Mouse (Mus musculus) midbrain, embryonic 12.5 days (tissue): Measurements from ENCODE around the gene Tfdp1. TPM values are rescaled to one million over a fixed set of nuclear protein-coding genes. Genes with fewer than 3 reads are reported as not detected.
"Not testable (repeated sequence)": the region's sequence is repeated elsewhere in the genome, so short reads cannot be mapped to it uniquely, and the experiment has no call there.

Experiments
- ATAC-seq: fragments of 200-750 bp; cut with Nextera tagmentation; 2 replicates; pipeline ENCODE4 v1.8.0; 2017; ENCODE audit warnings: low read depth, moderate TSS enrichment, moderate library complexity; ENCODE audit not compliant: low FRiP score
- H3K27ac ChIP-seq: fragments of 300-500 bp; sonication (generic); replicated peaks from 2 replicates; pipeline ENCODE4 v1.5.1; 2016; ENCODE audit warnings: mild to moderate bottlenecking
- H3K27me3 ChIP-seq: fragments of 300-500 bp; sonication (generic); 2 replicates; pipeline ENCODE4 v1.6.1; 2016; ENCODE audit warnings: mild to moderate bottlenecking
- H3K36me3 ChIP-seq: fragments of 300-500 bp; sonication (generic); 2 replicates; pipeline ENCODE4 v1.6.1; 2016
- H3K4me1 ChIP-seq: fragments of 300-500 bp; sonication (generic); 2 replicates; pipeline ENCODE4 v1.6.1; 2016
- H3K4me2 ChIP-seq: fragments of 300-500 bp; sonication (generic); replicated peaks from 2 replicates; pipeline ENCODE4 v1.6.1; 2016; ENCODE audit warnings: mild to moderate bottlenecking, moderate library complexity
- H3K4me3 ChIP-seq: fragments of 300-500 bp; sonication (generic); 2 replicates; pipeline ENCODE4 v1.5.1; 2016; ENCODE audit warnings: mild to moderate bottlenecking
- H3K9ac ChIP-seq: fragments of 300-500 bp; sonication (generic); replicated peaks from 2 replicates; pipeline ENCODE4 v1.6.1; 2016; ENCODE audit warnings: mild to moderate bottlenecking, moderate library complexity
- H3K9me3 ChIP-seq: fragments of 300-500 bp; sonication (generic); 2 replicates; pipeline ENCODE4 v1.6.1; 2016; ENCODE audit warnings: mild to moderate bottlenecking
- WGBS: fragments of 180-500 bp; shearing (Covaris S2); methylation state at CpG from one replicate; pipeline ENCODE4 v1.1.7; 2016; 5-methylcytosine and 5-hydroxymethylcytosine counted together
- polyA plus RNA-seq: library from polyadenylated mRNA; unstranded; fragments of >200 nt; fragmentation: Nextera tagmentation; extraction: Ambion mirVana; gene quantifications from 2 replicates; pipeline ENCODE4 v1.2.1, GENCODE M21; 2016

The Tfdp1 gene
- polyA plus RNA-seq, 1 experiment from 2014 or later: 178 TPM

- Histone ChIP-seq H3K9me3 (no peaks in the 10 kb centered on the region), H3K36me3 (no peaks in the 10 kb centered on the region), H3K9ac (no peak overlapping the region), H3K4me1 (peaks cover 4% of the 10 kb centered on the region; the same call in 1 of the 2 replicates), H3K4me3 (no peak overlapping the region), H3K27me3 (peaks cover 3% of the 10 kb centered on the region; the same call in 1 of the 2 replicates), H3K4me2 (no peak overlapping the region), H3K27ac (no peak overlapping the region)
- ATAC-seq: no peak
- 42% methylated on average over 1 of the region's 1 CpGs for WGBS
These were observed 3.9 kb upstream of the Tfdp1 start for GRCm38 (mm10) chr8:13334671-13335070.

- H3K27me3 ChIP-seq, H3K4me2 ChIP-seq, H3K9ac ChIP-seq, ATAC-seq, H3K27ac ChIP-seq, H3K9me3 ChIP-seq, H3K4me3 ChIP-seq: not testable (repeated sequence)
- Histone ChIP-seq H3K4me1 (peaks cover 21% of the 10 kb centered on the region), H3K36me3 (peaks cover 20% of the 10 kb centered on the region)
- 91% methylated on average over 6 of the region's 6 CpGs for WGBS
These were observed 1.3 kb upstream of the Tfdp1 start for GRCm38 (mm10) chr8:13337245-13337644.

GRCm38 (mm10) chr8:13337678-13338077 lies 873 bp upstream of the Tfdp1 start:
- 81% methylated on average over 3 of the region's 3 CpGs for WGBS
- ATAC-seq: no peak
- Histone ChIP-seq H3K36me3 (peaks cover 24% of the 10 kb centered on the region), H3K27me3 (peaks cover 3% of the 10 kb centered on the region; the same call in 1 of the 2 replicates), H3K4me1 (peaks cover 21% of the 10 kb centered on the region), H3K9ac (0 out of 2 replicates have a peak overlapping the region, but pooled peaks have one; percentile 87), H3K4me3 (peak overlapping the region; percentile 75), H3K4me2 (peak overlapping the region; percentile 87), H3K27ac (no peak overlapping the region), H3K9me3 (no peaks in the 10 kb centered on the region)

- Histone ChIP-seq H3K27me3 (peaks cover 3% of the 10 kb centered on the region; the same call in 1 of the 2 replicates), H3K9ac (peak overlapping the region; percentile 87), H3K27ac (peak overlapping the region; percentile 60), H3K36me3 (peaks cover 38% of the 10 kb centered on the region), H3K4me3 (peak overlapping the region; percentile 75), H3K9me3 (no peaks in the 10 kb centered on the region), H3K4me2 (peak overlapping the region; percentile 87), H3K4me1 (peaks cover 21% of the 10 kb centered on the region)
- peak; percentile 77 for ATAC-seq
- 0% methylated on average over 42 of the region's 70 CpGs for WGBS
These were observed 522 bp downstream of the Tfdp1 start for GRCm38 (mm10) chr8:13338901-13339645.

- Histone ChIP-seq H3K9me3 (no peaks in the 10 kb centered on the region), H3K9ac (peak overlapping the region; percentile 87), H3K27me3 (peaks cover 3% of the 10 kb centered on the region; the same call in 1 of the 2 replicates), H3K4me2 (peak overlapping the region; percentile 87), H3K36me3 (peaks cover 44% of the 10 kb centered on the region), H3K27ac (no peak overlapping the region), H3K4me1 (peaks cover 21% of the 10 kb centered on the region), H3K4me3 (peak overlapping the region; percentile 75)
- 8% methylated on average over 11 of the region's 11 CpGs for whole genome bisulfite sequencing
- ATAC-seq: no peak
These were observed 1.1 kb downstream of the Tfdp1 start for GRCm38 (mm10) chr8:13339646-13339990.

GRCm38 (mm10) chr8:13340650-13341049 lies 2.1 kb downstream of the Tfdp1 start:
- WGBS: 84% methylated on average over 8 of the region's 8 CpGs
- Histone ChIP-seq H3K4me3 (peak overlapping the region; percentile 75; the same call in 1 of the 2 replicates), H3K9me3 (no peaks in the 10 kb centered on the region), H3K9ac (peak overlapping the region; percentile 17; the same call in 1 of the 2 replicates), H3K27ac (no peak overlapping the region), H3K36me3 (peaks cover 54% of the 10 kb centered on the region), H3K4me2 (peak overlapping the region; percentile 87; the same call in 1 of the 2 replicates), H3K27me3 (peaks cover 3% of the 10 kb centered on the region; the same call in 1 of the 2 replicates), H3K4me1 (peaks cover 21% of the 10 kb centered on the region)
- ATAC-seq: no peak

GRCm38 (mm10) chr8:13342340-13342739 lies 3.8 kb downstream of the Tfdp1 start:
- no peak overlapping the region for H3K9ac ChIP-seq
- H3K9me3 ChIP-seq: no peaks in the 10 kb centered on the region
- no peak for ATAC-seq
- WGBS: 96% methylated on average over 2 of the region's 2 CpGs
- peaks cover 21% of the 10 kb centered on the region for H3K4me1 ChIP-seq
- no peak overlapping the region for H3K4me3 ChIP-seq
- H3K36me3 ChIP-seq: peaks cover 71% of the 10 kb centered on the region
- no peak overlapping the region for H3K4me2 ChIP-seq
- no peak overlapping the region for H3K27ac ChIP-seq
- H3K27me3 ChIP-seq: peaks cover 2% of the 10 kb centered on the region; the same call in 1 of the 2 replicates

GRCm38 (mm10) chr8:13343134-13343533 lies 4.6 kb downstream of the Tfdp1 start:
- H3K4me3 ChIP-seq: no peak overlapping the region
- H3K9ac ChIP-seq: no peak overlapping the region
- peaks cover 19% of the 10 kb centered on the region for H3K4me1 ChIP-seq
- ATAC-seq: no peak
- H3K9me3 ChIP-seq: no peaks in the 10 kb centered on the region
- WGBS: 94% methylated on average over 4 of the region's 4 CpGs
- H3K27me3 ChIP-seq: no peaks in the 10 kb centered on the region
- no peak overlapping the region for H3K4me2 ChIP-seq
- H3K36me3 ChIP-seq: peaks cover 79% of the 10 kb centered on the region
- H3K27ac ChIP-seq: no peak overlapping the region

- Histone ChIP-seq H3K36me3 (peaks cover 97% of the 10 kb centered on the region), H3K4me2 (no peak overlapping the region), H3K4me3 (no peak overlapping the region), H3K27ac (no peak overlapping the region), H3K9ac (no peak overlapping the region), H3K9me3 (no peaks in the 10 kb centered on the region), H3K27me3 (no peaks in the 10 kb centered on the region), H3K4me1 (no peaks in the 10 kb centered on the region)
- WGBS: 92% methylated on average over 7 of the region's 7 CpGs
- no peak for ATAC-seq
These were observed 11.5 kb downstream of the Tfdp1 start for GRCm38 (mm10) chr8:13350052-13350451.

GRCm38 (mm10) chr8:13351593-13351992 lies 13.0 kb downstream of the Tfdp1 start:
- no peak for ATAC-seq

GRCm38 (mm10) chr8:13352601-13353000 lies 14.1 kb downstream of the Tfdp1 start:
- 89% methylated on average over 8 of the region's 8 CpGs for WGBS
- Histone ChIP-seq H3K4me3 (no peak overlapping the region), H3K27me3 (no peaks in the 10 kb centered on the region), H3K4me1 (no peaks in the 10 kb centered on the region), H3K9ac (no peak overlapping the region), H3K36me3 (peaks cover 96% of the 10 kb centered on the region), H3K4me2 (no peak overlapping the region), H3K9me3 (no peaks in the 10 kb centered on the region), H3K27ac (no peak overlapping the region)
- no peak for ATAC-seq

More at GRCm38 (mm10) chr8:13351593-13351992, 13.0 kb downstream of the Tfdp1 start:
- Histone ChIP-seq H3K4me1 (no peaks in the 10 kb centered on the region), H3K27me3 (no peaks in the 10 kb centered on the region), H3K36me3 (peaks cover 96% of the 10 kb centered on the region), H3K4me2 (no peak overlapping the region), H3K27ac (no peak overlapping the region), H3K9me3 (no peaks in the 10 kb centered on the region), H3K4me3 (no peak overlapping the region), H3K9ac (no peak overlapping the region)
- WGBS: 90% methylated on average over 5 of the region's 5 CpGs

- WGBS: 85% methylated on average over 9 of the region's 9 CpGs
- no peak for ATAC-seq
- H3K36me3 ChIP-seq: peaks cover 96% of the 10 kb centered on the region
These were observed 14.7 kb downstream of the Tfdp1 start for GRCm38 (mm10) chr8:13353155-13353833.

More at GRCm38 (mm10) chr8:13353155-13353833, 14.7 kb downstream of the Tfdp1 start:
- Histone ChIP-seq H3K9me3 (no peaks in the 10 kb centered on the region), H3K9ac (no peak overlapping the region), H3K4me2 (no peak overlapping the region), H3K4me1 (no peaks in the 10 kb centered on the region), H3K27ac (no peak overlapping the region), H3K27me3 (no peaks in the 10 kb centered on the region), H3K4me3 (no peak overlapping the region)
